Mouse (Mus musculus) lung, adult 2 months (tissue): ENCODE measurements around the gene Tha1. TPM values are rescaled to one million over a fixed set of nuclear protein-coding genes. Genes with fewer than 3 reads are reported as not detected.
A peak's percentile ranks its signal among the peaks of the same experiment; 100 is the strongest.
"Not testable (repeated sequence)": the region's sequence is repeated elsewhere in the genome, so short reads cannot be mapped to it uniquely, and the experiment has no call there.

Experiments
- DNase-seq: peaks from one replicate; pipeline ENCODE4 v3.0.0; 2022
- H3K4me1 ChIP-seq: fragments of 200-500 bp; 2 replicates; pipeline ENCODE4 v1.6.1; 2011; ENCODE audit warnings: low read length; ENCODE audit not compliant: control insufficient read depth, insufficient read depth
- H3K4me3 ChIP-seq: fragments of 200-500 bp; replicated peaks from 2 replicates; pipeline ENCODE3; 2011; ENCODE audit warnings: low read depth, mild to moderate bottlenecking, control low read depth, low read length; ENCODE audit errors: extremely low read depth
- CTCF ChIP-seq: fragments of 200-500 bp; IDR thresholded peaks from 2 replicates; pipeline ENCODE4 v1.5.1; 2011; ENCODE audit warnings: mild to moderate bottlenecking, low read length, control low read depth; ENCODE audit not compliant: insufficient read depth
- POLR2A ChIP-seq: fragments of 200-500 bp; IDR thresholded peaks from 2 replicates; pipeline ENCODE4 v1.6.1; 2011; ENCODE audit warnings: low read depth, mild to moderate bottlenecking, control low read depth, low read length, borderline replicate concordance; ENCODE audit errors: extremely low read depth
- WGBS: fragments of 180-500 bp; shearing (Covaris S2); methylation state at CpG from one replicate; pipeline ENCODE4 v1.1.7; 2018; 5-methylcytosine and 5-hydroxymethylcytosine counted together
- polyA plus RNA-seq: library from polyadenylated mRNA; depleted of rRNA; stranded (reverse); fragments of >200 nt; gene quantifications from 2 replicates; pipeline ENCODE4 v1.2.3, GENCODE M21; 2012

The Tha1 gene
- polyA plus RNA-seq, 1 experiment: 11.7 TPM

- TF ChIP-seq CTCF (no peak), POLR2A (no peak)
- Histone ChIP-seq H3K4me3 (no peak overlapping the region), H3K4me1 (peaks cover 5% of the 10 kb centered on the region)
- no peak for DNase-seq
- 80% methylated on average over 2 of the region's 2 CpGs for WGBS
Measured at GRCm38 (mm10) chr11:117843434-117843833, 29.8 kb downstream of the Tha1 start.

GRCm38 (mm10) chr11:117840910-117841309 is 32.4 kb downstream of the Tha1 start:
- Histone ChIP-seq H3K4me3 (no peak overlapping the region), H3K4me1 (no peaks in the 10 kb centered on the region)
- DNase-seq: no peak
- WGBS: 48% methylated on average over 1 of the region's 1 CpGs
- TF ChIP-seq POLR2A (no peak), CTCF (no peak)

- 83% methylated on average over 1 of the region's 1 CpGs for WGBS
- Histone ChIP-seq H3K4me3 (no peak overlapping the region), H3K4me1 (no peaks in the 10 kb centered on the region)
- no peak for DNase-seq
- TF ChIP-seq POLR2A (no peak), CTCF (no peak)
Measured at GRCm38 (mm10) chr11:117839021-117839420, 34.3 kb downstream of the Tha1 start.

GRCm38 (mm10) chr11:117838572-117838971 is 34.7 kb downstream of the Tha1 start:
- no peak for DNase-seq
- Histone ChIP-seq H3K4me1 (no peaks in the 10 kb centered on the region), H3K4me3 (no peak overlapping the region)
- 58% methylated on average over 2 of the region's 2 CpGs for WGBS
- TF ChIP-seq POLR2A: no peak
- no peak for TF ChIP-seq CTCF

GRCm38 (mm10) chr11:117836306-117836705 is 37.0 kb downstream of the Tha1 start:
- 25% methylated on average over 13 of the region's 13 CpGs for WGBS
- H3K4me1 ChIP-seq: no peaks in the 10 kb centered on the region
- TF ChIP-seq POLR2A (no peak), CTCF (no peak)
- DNase-seq: peak; percentile 56
- peak overlapping the region; percentile 14 for H3K4me3 ChIP-seq

- no peak for DNase-seq
- Histone ChIP-seq H3K4me1 (peaks cover 5% of the 10 kb centered on the region; the same call in 1 of the 2 replicates), H3K4me3 (no peak overlapping the region)
- WGBS: 90% methylated on average over 8 of the region's 8 CpGs
- TF ChIP-seq CTCF: no peak
- no peak for TF ChIP-seq POLR2A
Measured at GRCm38 (mm10) chr11:117834086-117834485, 39.2 kb downstream of the Tha1 start.

- H3K4me3 ChIP-seq, DNase-seq: not testable (repeated sequence)
- 81% methylated on average over 6 of the region's 6 CpGs for WGBS
- H3K4me1 ChIP-seq: peaks cover 10% of the 10 kb centered on the region
Measured at GRCm38 (mm10) chr11:117833509-117833908, 39.8 kb downstream of the Tha1 start.

- TF ChIP-seq CTCF (peak; percentile 72), POLR2A (no peak)
- 16% methylated on average over 28 of the region's 28 CpGs for WGBS
- peaks cover 13% of the 10 kb centered on the region for H3K4me1 ChIP-seq
Measured at GRCm38 (mm10) chr11:117832086-117832969, 41.0 kb downstream of the Tha1 start.

GRCm38 (mm10) chr11:117830401-117830800 is 42.9 kb downstream of the Tha1 start:
- Histone ChIP-seq H3K4me3 (no peak overlapping the region), H3K4me1 (peaks cover 15% of the 10 kb centered on the region)
- WGBS: 42% methylated on average over 9 of the region's 9 CpGs
- DNase-seq: no peak
- TF ChIP-seq CTCF (no peak), POLR2A (no peak)

More at GRCm38 (mm10) chr11:117832086-117832969, 41.0 kb downstream of the Tha1 start:
- DNase-seq: peak; percentile 81
- H3K4me3 ChIP-seq: peak overlapping the region; percentile 56

GRCm38 (mm10) chr11:117829671-117830215 is 43.5 kb downstream of the Tha1 start:
- Histone ChIP-seq H3K4me3 (no peak overlapping the region), H3K4me1 (peaks cover 15% of the 10 kb centered on the region)
- no peak for DNase-seq
- TF ChIP-seq CTCF: no peak
- no peak for TF ChIP-seq POLR2A
- 29% methylated on average over 2 of the region's 2 CpGs for WGBS
